Mouse (Mus musculus) cerebellum, adult 18-20 months (tissue): ENCODE measurements around the gene Bsn.

Experiments used
- DNase-seq, 2 experiments: peaks; one replicate each; pipeline ENCODE4 v3.0.0; 2021

Bsn gene

DNA sequence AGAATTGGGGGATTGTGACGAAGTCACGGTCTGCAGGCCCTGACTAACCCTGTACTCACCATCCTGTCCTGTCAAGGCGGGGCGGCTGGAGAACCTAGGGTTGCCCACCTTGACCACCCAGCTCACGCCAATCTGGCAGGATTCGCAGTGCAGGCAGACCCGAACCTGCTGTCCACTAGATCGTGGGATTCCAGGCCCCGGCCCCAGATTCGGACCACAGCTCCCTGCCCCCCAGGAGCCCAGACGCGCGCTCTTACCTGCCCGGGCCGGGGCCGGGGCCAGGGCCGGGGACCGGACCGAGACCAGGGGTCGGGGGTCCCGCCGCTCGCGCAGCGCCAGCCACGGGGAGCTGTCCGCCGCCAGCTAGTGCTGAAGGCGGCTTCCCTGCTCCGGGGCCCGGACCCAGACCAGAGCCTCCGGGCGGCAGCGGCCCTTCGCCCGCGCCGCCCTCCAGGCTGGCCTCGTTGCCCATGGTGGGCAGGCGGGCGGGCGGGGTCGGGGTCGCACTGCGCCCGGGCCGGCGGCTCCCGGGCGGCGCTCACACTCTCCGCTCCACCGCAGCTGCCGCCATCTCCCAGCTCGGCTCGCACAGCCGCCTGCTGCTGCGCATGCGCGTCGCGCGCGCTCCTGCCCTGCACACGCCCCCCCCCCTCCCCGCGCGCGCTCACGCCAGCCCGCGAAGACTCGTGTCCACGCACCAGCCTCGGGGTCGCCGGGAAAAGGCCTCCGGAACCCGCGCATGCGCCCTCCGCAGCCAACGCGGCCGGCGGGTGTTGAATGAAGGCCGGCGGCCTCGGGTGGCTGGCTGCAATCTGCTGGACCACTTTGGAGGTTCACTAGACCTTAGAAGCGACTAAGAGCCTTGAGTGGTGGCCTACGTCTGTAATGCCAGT, at the start of gene Bsn:
Gene Bsn (minus strand): TSS at position 598 of the 893 bp plus-strand sequence.
- peak; percentile 92 to 96 for DNase-seq

- DNase-seq: no peak
Observed at GRCm38 (mm10) chr9:108239951-108240350, 49.8 kb upstream of the Bsn start.

DNA sequence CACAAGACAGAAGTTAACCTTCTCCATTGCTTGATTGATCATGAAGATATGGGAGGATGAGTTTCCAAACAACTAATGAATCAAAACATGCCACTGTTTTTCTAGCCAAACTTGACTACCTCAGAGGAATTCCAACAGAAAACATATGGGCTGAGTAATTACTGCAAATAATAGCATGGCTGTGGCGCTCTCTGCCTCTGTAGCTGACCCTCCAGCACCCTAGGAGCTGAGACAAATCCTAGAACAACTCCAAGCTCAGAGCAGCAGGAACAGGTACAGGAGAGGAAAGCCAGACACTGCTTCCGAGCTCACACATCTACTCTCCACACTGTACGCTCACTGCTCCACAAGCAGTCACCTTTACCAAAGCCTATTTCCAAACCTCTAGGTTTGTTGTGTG, 48.6 kb upstream of the Bsn start:
- no peak for DNase-seq

DNA sequence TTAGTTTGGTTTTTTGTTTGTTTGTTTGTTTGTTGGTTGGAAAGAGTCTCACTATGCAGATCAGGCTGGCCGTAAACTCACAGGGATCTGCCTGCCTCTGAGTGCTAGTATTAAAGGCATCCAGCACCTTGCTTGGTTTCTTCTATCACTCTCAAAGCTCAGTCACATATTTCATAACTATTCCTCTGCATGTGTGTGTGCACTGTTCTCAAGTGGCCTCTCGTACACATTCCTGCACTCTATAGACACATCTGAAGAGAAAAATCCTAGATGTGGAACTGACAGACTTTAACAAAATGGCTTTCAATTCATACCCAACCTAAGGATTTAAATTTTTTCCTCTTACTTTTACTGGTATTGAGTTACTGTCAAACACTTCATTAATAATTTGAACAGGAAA, 48.2 kb upstream of the Bsn start:
- no peak for DNase-seq

GRCm38 (mm10) chr9:108234682-108235081, 44.5 kb upstream of the Bsn start:
- no peak for DNase-seq

DNA sequence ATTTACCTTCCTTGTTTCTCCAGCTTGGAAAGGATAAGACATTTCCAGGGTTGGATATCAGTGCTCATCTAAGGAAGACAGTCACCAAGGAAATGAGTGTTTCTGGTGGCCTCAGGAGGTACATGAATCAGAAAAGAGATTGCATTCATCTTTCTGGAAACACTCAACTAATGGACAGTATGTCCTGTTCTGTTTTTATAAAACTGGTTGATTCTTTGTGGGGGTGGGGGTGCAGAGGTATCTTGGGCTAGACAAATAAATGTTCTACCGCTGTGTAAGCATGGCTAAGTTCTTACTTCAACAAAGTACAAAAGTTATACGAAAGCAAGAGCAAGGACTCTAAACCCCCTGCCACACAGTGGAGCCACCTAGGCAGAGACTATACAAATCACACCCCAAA, 42.7 kb upstream of the Bsn start:
- DNase-seq: no peak

GRCm38 (mm10) chr9:108227911-108228649, 37.9 kb upstream of the Bsn start:
- no peak for DNase-seq

DNA sequence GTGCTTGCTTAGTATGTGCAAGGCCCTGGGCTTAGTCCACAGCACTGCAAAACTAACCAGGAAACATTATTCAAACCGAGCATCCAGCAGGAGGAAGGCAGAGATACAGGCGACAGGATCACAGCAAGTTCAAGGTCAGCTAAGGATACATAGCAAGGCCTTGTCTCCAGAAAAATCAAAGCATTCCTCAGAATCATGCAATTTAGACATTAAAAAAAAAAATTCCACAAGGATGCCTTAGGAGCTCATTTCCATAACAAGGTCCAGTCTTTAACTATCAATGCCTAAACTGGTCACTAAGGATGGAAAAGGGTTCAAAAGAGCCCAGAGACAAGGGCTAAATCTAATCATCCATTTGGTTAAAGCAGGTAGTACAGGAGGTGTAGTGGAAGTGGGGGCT, 35.0 kb upstream of the Bsn start:
- DNase-seq: no peak

DNA sequence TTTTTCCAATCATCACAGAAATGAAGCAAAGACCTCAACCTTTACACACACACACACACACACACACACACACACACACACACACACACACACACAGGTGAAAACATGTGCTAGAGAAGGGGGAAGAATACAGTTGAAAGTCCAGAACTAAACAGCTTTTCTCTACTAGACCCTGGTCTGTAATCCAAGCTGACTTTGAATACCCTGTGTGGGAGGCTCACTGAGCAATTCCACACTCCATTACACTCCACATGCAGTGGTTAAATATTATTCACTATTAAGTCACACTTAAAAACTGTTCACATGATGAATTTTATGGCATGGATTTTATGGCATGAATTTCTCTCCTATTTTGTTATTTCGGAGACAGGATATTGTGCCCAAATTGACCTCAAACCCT, 33.4 kb upstream of the Bsn start:
- no peak for DNase-seq

DNA sequence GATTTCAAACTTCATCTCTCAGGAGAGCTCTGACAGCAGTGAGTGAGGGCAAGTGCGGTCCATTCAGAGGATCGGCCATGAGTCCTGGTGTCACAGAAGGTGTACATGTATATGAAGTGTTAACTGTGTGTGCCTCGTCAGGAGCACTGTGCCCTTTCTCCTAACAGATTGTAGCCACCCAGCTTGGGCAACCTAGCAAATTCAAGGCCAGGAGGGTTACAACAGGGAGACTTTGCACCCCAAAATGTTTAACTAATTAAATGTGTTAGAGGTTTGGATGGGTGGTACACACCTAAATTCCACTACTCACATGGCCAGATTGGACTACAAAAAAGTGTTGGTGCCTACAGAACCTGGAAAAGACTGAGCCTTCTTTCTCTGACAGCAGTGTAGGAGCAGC, 31.4 kb upstream of the Bsn start:
- no peak for DNase-seq

GRCm38 (mm10) chr9:108220380-108220774, 30.2 kb upstream of the Bsn start:
- DNase-seq: peak in 1 of 2 experiments; percentile 26

- no peak for DNase-seq
Observed at GRCm38 (mm10) chr9:108219766-108220379, 29.7 kb upstream of the Bsn start.

DNA sequence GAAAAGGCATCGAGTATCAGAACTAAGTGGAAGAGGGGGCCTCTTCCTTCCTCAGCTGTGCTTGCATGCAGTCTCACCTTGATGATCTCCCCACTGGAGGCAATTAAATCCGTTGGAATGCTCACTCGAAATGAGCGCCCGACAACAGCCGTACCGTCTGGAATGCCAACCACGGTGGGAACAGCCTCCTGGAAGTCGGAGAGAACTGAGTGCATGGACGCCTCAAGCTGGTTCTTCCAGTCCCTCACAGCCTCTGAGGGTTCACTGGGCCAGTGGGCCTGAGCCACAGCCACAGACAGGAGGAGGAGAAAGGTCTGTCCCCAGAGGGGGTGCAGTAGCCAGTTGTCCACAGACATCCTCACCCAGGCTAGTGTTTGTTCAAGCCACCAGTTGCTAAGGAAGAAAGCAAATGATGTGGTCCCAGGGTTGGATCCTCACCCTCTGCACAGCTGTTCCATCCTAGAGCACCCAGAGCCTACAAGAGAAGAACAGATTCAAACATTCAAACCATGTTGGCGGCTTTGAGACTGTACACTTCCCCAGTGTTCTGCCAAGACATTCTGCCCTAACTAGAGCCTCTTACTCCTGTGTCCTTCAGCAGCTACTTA, 27.9 kb upstream of the Bsn start:
- no peak for DNase-seq

- DNase-seq: no peak
Observed at GRCm38 (mm10) chr9:108217406-108217805, 27.2 kb upstream of the Bsn start.

- DNase-seq: no peak
Observed at GRCm38 (mm10) chr9:108213105-108213504, 22.9 kb upstream of the Bsn start.

- DNase-seq: no peak
Observed at GRCm38 (mm10) chr9:108212426-108212825, 22.2 kb upstream of the Bsn start.

GRCm38 (mm10) chr9:108205571-108205901, 15.4 kb upstream of the Bsn start:
- no peak for DNase-seq

DNA sequence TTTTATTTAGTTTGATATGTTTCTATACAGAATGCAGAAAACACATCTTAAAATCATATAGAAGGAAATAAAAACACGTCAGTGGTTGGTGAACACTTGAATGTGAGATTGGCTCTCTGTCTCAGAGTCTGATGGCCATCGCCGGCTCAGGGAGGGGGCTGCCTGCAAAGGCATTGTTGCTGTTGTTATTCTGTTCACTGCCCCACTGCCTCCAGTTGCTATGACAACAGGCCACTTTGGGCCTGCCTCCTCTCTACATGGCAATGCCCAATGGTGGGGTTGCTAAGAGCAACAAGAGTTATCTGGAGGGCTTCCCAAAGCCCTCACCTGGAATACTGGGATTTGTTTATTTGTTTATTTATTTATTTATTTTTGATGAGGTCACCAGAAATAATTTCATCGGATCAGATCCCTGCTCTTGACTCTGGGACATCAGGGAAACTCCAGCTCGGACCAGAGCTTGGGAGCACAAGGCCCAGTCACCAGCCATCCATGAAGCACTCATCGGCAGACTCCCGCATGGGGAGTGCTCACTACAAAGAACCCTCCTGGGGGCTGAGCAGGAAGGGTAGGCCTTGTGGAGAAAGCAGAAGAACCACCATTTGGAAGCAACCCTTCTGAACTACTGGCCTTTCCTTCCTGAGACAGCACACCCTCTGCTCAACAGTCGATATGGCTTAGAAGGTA, 14.8 kb upstream of the Bsn start:
- DNase-seq: no peak

- DNase-seq: peak; percentile 84 to 85
Observed at GRCm38 (mm10) chr9:108203015-108203414, 12.8 kb upstream of the Bsn start.

- DNase-seq: no peak
Observed at GRCm38 (mm10) chr9:108202169-108202568, 12.0 kb upstream of the Bsn start.

DNA sequence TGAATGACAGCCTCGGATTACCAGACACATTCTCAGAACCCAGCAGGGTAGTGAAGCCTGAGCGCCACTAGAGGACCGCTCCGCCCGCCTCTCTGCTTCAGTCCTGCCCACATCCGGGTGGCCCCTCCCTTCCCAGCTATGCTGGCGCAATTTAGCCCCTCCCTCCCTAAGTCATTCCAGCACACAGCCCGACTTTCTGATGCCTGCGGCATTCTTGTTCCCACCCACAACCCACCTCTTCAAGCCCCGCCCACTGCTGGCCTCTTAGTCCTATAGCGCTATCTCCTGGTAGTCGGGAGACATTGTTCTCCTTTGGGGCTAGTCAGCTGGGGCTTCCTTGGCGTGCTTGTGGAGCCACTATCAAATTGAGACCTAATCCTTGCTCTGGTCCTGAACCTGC, 11.0 kb upstream of the Bsn start:
- peak; percentile 90 to 97 for DNase-seq

DNA sequence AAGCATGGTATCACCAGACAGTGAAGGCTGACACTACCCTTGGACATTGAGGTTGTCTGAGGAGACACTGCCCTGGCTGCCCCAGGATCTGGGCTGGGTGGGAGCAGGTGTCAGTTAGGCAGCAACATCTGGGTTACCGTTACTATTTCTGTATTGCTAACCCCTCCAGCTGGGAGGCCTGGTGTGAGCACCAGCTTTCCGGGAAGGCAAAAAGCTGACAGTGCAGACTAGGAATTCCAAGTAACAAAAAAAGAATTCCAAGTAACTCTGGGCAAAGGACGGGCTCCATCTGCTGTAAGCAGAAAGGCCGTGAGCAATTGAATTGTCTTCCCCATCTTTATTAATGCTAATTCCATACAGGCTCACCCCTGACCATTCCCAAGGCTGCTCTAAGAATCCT, 8.4 kb upstream of the Bsn start:
- no peak for DNase-seq
